Mouse (Mus musculus) brown adipose tissue, adult 24 weeks (tissue): ENCODE data around the gene Stk11. TPM values are rescaled to one million over a fixed set of nuclear protein-coding genes. Genes with fewer than 3 reads are reported as not detected.
A peak's percentile ranks its signal among the peaks of the same experiment; 100 is the strongest.

Experiments
- H3K27ac ChIP-seq: fragments of 200-500 bp; replicated peaks from 2 replicates; pipeline ENCODE4 v1.5.1; 2012; ENCODE audit warnings: low read depth, mild to moderate bottlenecking, low read length
- H3K4me1 ChIP-seq: fragments of 200-500 bp; 2 replicates; pipeline ENCODE4 v1.6.1; 2012; ENCODE audit warnings: low read length, mixed read lengths; ENCODE audit not compliant: control insufficient read depth, insufficient read depth, insufficient read length
- H3K4me3 ChIP-seq: fragments of 200-500 bp; 2 replicates; pipeline ENCODE4 v1.5.1; 2012; ENCODE audit warnings: low read depth, mild to moderate bottlenecking, low read length, moderate library complexity; ENCODE audit not compliant: insufficient read depth
- polyA plus RNA-seq: library from polyadenylated mRNA; stranded (reverse); fragments of >200 nt; gene quantifications from 2 replicates; pipeline ENCODE4 v1.2.4, GENCODE M21; 2012; ENCODE audit not compliant: missing spikeins, insufficient read depth, insufficient read length

The Stk11 gene
- polyA plus RNA-seq, 1 experiment: 121 TPM

- Histone ChIP-seq H3K27ac (no peak overlapping the region), H3K4me3 (no peak overlapping the region), H3K4me1 (peaks cover 18% of the 10 kb centered on the region)
Measured at GRCm38 (mm10) chr10:80105926-80106325, 9.7 kb upstream of the Stk11 start.

- Histone ChIP-seq H3K27ac (no peak overlapping the region), H3K4me1 (peaks cover 9% of the 10 kb centered on the region; the same call in 1 of the 2 replicates), H3K4me3 (no peak overlapping the region)
Measured at GRCm38 (mm10) chr10:80107678-80108077, 7.9 kb upstream of the Stk11 start.

- H3K4me3 ChIP-seq: peak overlapping the region; percentile 61
- H3K4me1 ChIP-seq: peaks cover 12% of the 10 kb centered on the region
- peak overlapping the region; percentile 77 for H3K27ac ChIP-seq
Measured at GRCm38 (mm10) chr10:80114341-80115284, 990 bp upstream of the Stk11 start.

- H3K4me1 ChIP-seq: peaks cover 12% of the 10 kb centered on the region
- peak overlapping the region; percentile 92 for H3K4me3 ChIP-seq
- H3K27ac ChIP-seq: peak overlapping the region; percentile 78
Measured at GRCm38 (mm10) chr10:80115944-80116335, 337 bp downstream of the Stk11 start.

- peak overlapping the region; percentile 92 for H3K4me3 ChIP-seq
- H3K27ac ChIP-seq: peak overlapping the region; percentile 78
- H3K4me1 ChIP-seq: peaks cover 12% of the 10 kb centered on the region
Measured at GRCm38 (mm10) chr10:80116563-80116926, 942 bp downstream of the Stk11 start.

- Histone ChIP-seq H3K4me3 (peak overlapping the region; percentile 92), H3K4me1 (peaks cover 12% of the 10 kb centered on the region), H3K27ac (peak overlapping the region; percentile 78)
Measured at GRCm38 (mm10) chr10:80116927-80117691, 1.5 kb downstream of the Stk11 start.

GRCm38 (mm10) chr10:80117736-80118135 lies 2.1 kb downstream of the Stk11 start:
- Histone ChIP-seq H3K4me3 (peak overlapping the region; percentile 92), H3K27ac (no peak overlapping the region)

GRCm38 (mm10) chr10:80118552-80118951 lies 2.9 kb downstream of the Stk11 start:
- peaks cover 12% of the 10 kb centered on the region for H3K4me1 ChIP-seq
- H3K4me3 ChIP-seq: no peak overlapping the region
- H3K27ac ChIP-seq: no peak overlapping the region

More at GRCm38 (mm10) chr10:80117736-80118135, 2.1 kb downstream of the Stk11 start:
- H3K4me1 ChIP-seq: peaks cover 12% of the 10 kb centered on the region

- Histone ChIP-seq H3K4me1 (peaks cover 12% of the 10 kb centered on the region), H3K4me3 (no peak overlapping the region; the same call in 1 of the 2 replicates), H3K27ac (no peak overlapping the region)
Measured at GRCm38 (mm10) chr10:80120146-80120545, 4.5 kb downstream of the Stk11 start.

GRCm38 (mm10) chr10:80121639-80122038 lies 6.0 kb downstream of the Stk11 start:
- peaks cover 12% of the 10 kb centered on the region for H3K4me1 ChIP-seq
- H3K4me3 ChIP-seq: no peak overlapping the region
- no peak overlapping the region for H3K27ac ChIP-seq

GRCm38 (mm10) chr10:80123932-80124562 lies 8.4 kb downstream of the Stk11 start:
- H3K4me1 ChIP-seq: no peaks in the 10 kb centered on the region; the same call in 1 of the 2 replicates
- H3K27ac ChIP-seq: no peak overlapping the region
- no peak overlapping the region for H3K4me3 ChIP-seq

GRCm38 (mm10) chr10:80127920-80128319 lies 12.3 kb downstream of the Stk11 start:
- H3K27ac ChIP-seq: no peak overlapping the region
- no peak overlapping the region for H3K4me3 ChIP-seq
- no peaks in the 10 kb centered on the region for H3K4me1 ChIP-seq

- Histone ChIP-seq H3K27ac (no peak overlapping the region), H3K4me1 (0 out of 2 replicates have a peak, but pooled peaks cover 2% of the 10 kb centered on the region), H3K4me3 (no peak overlapping the region)
Measured at GRCm38 (mm10) chr10:80129846-80130245, 14.2 kb downstream of the Stk11 start.

GRCm38 (mm10) chr10:80130403-80131031 lies 14.9 kb downstream of the Stk11 start:
- Histone ChIP-seq H3K4me3 (no peak overlapping the region), H3K4me1 (peaks cover 2% of the 10 kb centered on the region; the same call in 1 of the 2 replicates), H3K27ac (no peak overlapping the region)
